Mouse (Mus musculus) skeletal muscle tissue, adult 2 months (tissue): ENCODE data around the gene Cmpk1.

Experiments used
- DNase-seq: peaks from one replicate; pipeline ENCODE4 v3.0.0-alpha.2; 2012; ENCODE audit warnings: low read depth, low spot score

Cmpk1 gene

GRCm38 (mm10) chr4:114945021-114945420 lies 42.0 kb downstream of the Cmpk1 start:
- DNase-seq: peak; percentile 10

- no peak for DNase-seq
These were observed 44.5 kb downstream of the Cmpk1 start for GRCm38 (mm10) chr4:114942583-114942982.

GRCm38 (mm10) chr4:114942112-114942511 lies 44.9 kb downstream of the Cmpk1 start:
- no peak for DNase-seq

GRCm38 (mm10) chr4:114941311-114941710 lies 45.7 kb downstream of the Cmpk1 start:
- DNase-seq: no peak

- DNase-seq: no peak
These were observed 48.8 kb downstream of the Cmpk1 start for GRCm38 (mm10) chr4:114938248-114938647.

GRCm38 (mm10) chr4:114937459-114938047 lies 49.5 kb downstream of the Cmpk1 start:
- DNase-seq: peak; percentile 54

GRCm38 (mm10) chr4:114934188-114934587 lies 52.9 kb downstream of the Cmpk1 start:
- no peak for DNase-seq

- DNase-seq: no peak
These were observed 54.3 kb downstream of the Cmpk1 start for GRCm38 (mm10) chr4:114932747-114933146.

- DNase-seq: no peak
These were observed 57.9 kb downstream of the Cmpk1 start for GRCm38 (mm10) chr4:114929155-114929554.

GRCm38 (mm10) chr4:114925917-114926312 lies 61.1 kb downstream of the Cmpk1 start, which contains the start of gene Foxe3:
Gene Foxe3 (minus strand): TSS chr4:114926013.
- DNase-seq: no peak

GRCm38 (mm10) chr4:114924971-114925916 lies 61.8 kb downstream of the Cmpk1 start:
- no peak for DNase-seq

- DNase-seq: peak; percentile 37
These were observed 70.0 kb downstream of the Cmpk1 start for GRCm38 (mm10) chr4:114917091-114917490.

- no peak for DNase-seq
These were observed 71.0 kb downstream of the Cmpk1 start for GRCm38 (mm10) chr4:114916056-114916455.

- DNase-seq: no peak
These were observed 73.5 kb downstream of the Cmpk1 start for GRCm38 (mm10) chr4:114913594-114913962.

- no peak for DNase-seq
These were observed 74.1 kb downstream of the Cmpk1 start for GRCm38 (mm10) chr4:114912705-114913593.

GRCm38 (mm10) chr4:114909602-114910484 lies 77.2 kb downstream of the Cmpk1 start:
- no peak for DNase-seq
